Mouse (Mus musculus): ENCODE measurements around the gene Olfr728. TPM values are rescaled to one million over a fixed set of nuclear protein-coding genes. Genes with fewer than 3 reads are reported as not detected.

The Olfr728 gene
- polyA plus RNA-seq (2015; fragmentation: Nextera tagmentation; extraction: Ambion mirVana), result not detected in 2 replicates

DNA sequence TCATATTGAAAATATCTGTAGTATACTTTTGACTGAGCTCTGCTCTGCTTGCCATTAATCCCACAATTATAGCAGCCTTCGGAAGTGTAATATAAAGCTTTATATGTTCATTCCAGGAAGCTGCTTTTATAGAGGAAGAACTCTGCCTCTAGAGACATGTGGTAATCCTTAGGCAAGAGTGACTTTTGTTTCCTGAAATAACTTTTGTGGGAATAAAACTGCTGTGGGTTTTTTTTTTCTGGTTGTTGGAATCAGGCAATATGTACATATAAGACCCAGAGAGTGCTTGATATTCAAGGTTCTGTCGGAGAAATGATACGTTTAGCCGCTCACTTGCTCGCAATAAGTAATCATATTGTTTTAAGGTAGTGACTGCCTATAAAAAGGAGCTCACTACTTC is at the start of gene Olfr728:
Gene Olfr728 (minus strand): TSS at position 101 of the 400 bp plus-strand sequence.
- H3K36me3 ChIP-seq (replicated peaks), result no peaks in the 10 kb centered on the region
- H3K27ac ChIP-seq (replicated peaks), result no peak within 1 kb of the TSS
- H3K9ac ChIP-seq, result no peak within 1 kb of the TSS
- WGBS (ENCODE audit: insufficient replicate concordance), result 72% methylated on average over 5 of the region's 5 CpGs
- H3K9me3 ChIP-seq (replicated peaks), result no peaks in the 10 kb centered on the region
- no peak within 1 kb of the TSS for H3K4me2 ChIP-seq
- no peaks in the 10 kb centered on the region for H3K27me3 ChIP-seq
- H3K4me3 ChIP-seq (replicated peaks), result no peak within 1 kb of the TSS
- H3K4me1 ChIP-seq (replicated peaks), result no peaks in the 10 kb centered on the region
- no peak for ATAC-seq (ENCODE audit: insufficient read depth)

GRCm38 (mm10) chr14:50188098-50188497 is 45.6 kb upstream of the Olfr728 start, which contains the start of gene Olfr730:
Gene Olfr730, minus strand, starts transcription at chr14:50188198.
- WGBS (ENCODE audit: insufficient replicate concordance), result 39% methylated on average over 1 of the region's 1 CpGs
- no peaks in the 10 kb centered on the region for H3K9me3 ChIP-seq (replicated peaks)
- no peak within 1 kb of the TSS for H3K4me2 ChIP-seq
- H3K9ac ChIP-seq, result no peak within 1 kb of the TSS
- no peaks in the 10 kb centered on the region for H3K36me3 ChIP-seq (replicated peaks)
- H3K4me1 ChIP-seq (replicated peaks), result no peaks in the 10 kb centered on the region
- H3K4me3 ChIP-seq (replicated peaks), result no peak within 1 kb of the TSS
- no peak within 1 kb of the TSS for H3K27ac ChIP-seq (replicated peaks)
- H3K27me3 ChIP-seq, result no peaks in the 10 kb centered on the region
- ATAC-seq (ENCODE audit: insufficient read depth), result no peak

DNA sequence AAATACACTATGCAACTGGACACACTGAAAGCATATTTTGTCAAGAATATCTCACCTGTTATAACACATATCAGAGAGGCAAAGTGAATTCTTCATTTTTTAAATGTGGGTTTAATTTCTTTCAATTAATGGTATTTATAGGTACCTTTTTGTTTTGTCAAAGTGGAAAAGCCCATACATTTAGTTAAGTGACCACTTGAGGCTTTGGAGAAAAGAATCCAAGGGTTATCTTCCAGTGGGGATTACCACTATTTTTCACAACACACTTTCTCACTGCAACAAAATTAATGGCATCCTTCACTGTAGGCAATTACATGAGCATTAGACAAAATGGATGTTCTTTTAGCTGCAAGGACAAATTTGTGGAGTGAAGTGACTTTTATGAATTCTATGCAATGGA is 10.3 kb upstream of the Olfr728 start, which contains the start of gene Olfr729:
Gene Olfr729 (minus strand): TSS at position 101 of the 400 bp plus-strand sequence.
- Histone ChIP-seq H3K36me3 (replicated peaks) (no peaks in the 10 kb centered on the region), H3K9me3 (replicated peaks) (no peaks in the 10 kb centered on the region), H3K9ac (no peak within 1 kb of the TSS), H3K4me1 (replicated peaks) (no peaks in the 10 kb centered on the region), H3K27me3 (no peaks in the 10 kb centered on the region), H3K4me2 (no peak within 1 kb of the TSS), H3K4me3 (replicated peaks) (no peak within 1 kb of the TSS), H3K27ac (replicated peaks) (no peak within 1 kb of the TSS)
- no peak for ATAC-seq (ENCODE audit: insufficient read depth)

DNA sequence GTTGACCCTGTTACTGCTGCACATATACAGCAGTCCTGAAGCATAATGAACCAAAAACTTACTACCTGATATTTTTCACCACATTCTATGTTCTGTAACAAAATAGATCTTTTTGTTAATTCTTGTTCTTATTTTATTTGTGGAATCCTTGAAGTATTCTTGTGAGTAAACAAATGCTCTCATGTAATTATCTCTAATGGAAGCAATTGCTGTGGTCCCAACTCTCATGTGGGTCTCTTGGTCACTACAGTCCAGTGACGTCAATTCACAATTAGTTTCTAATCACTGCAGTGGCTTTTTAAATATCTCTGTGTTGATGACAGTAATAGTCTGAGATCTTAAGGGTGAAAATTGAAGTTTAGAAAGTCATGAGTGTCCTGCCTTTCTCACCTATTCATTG is 19.6 kb downstream of the Olfr728 start, which contains the start of gene Olfr727:
Gene Olfr727 (plus strand): TSS at position 301 of the 400 bp plus-strand sequence.
- H3K4me3 ChIP-seq (replicated peaks), result no peak within 1 kb of the TSS
- H3K27me3 ChIP-seq, result no peaks in the 10 kb centered on the region
- no peak for ATAC-seq (ENCODE audit: insufficient read depth)
- H3K4me1 ChIP-seq (replicated peaks), result no peaks in the 10 kb centered on the region
- 53% methylated on average over 1 of the region's 1 CpGs for WGBS (ENCODE audit: insufficient replicate concordance)
- no peak within 1 kb of the TSS for H3K4me2 ChIP-seq
- H3K9ac ChIP-seq, result no peak within 1 kb of the TSS
- H3K36me3 ChIP-seq (replicated peaks), result no peaks in the 10 kb centered on the region
- H3K9me3 ChIP-seq (replicated peaks), result no peaks in the 10 kb centered on the region
- H3K27ac ChIP-seq (replicated peaks), result no peak within 1 kb of the TSS

DNA sequence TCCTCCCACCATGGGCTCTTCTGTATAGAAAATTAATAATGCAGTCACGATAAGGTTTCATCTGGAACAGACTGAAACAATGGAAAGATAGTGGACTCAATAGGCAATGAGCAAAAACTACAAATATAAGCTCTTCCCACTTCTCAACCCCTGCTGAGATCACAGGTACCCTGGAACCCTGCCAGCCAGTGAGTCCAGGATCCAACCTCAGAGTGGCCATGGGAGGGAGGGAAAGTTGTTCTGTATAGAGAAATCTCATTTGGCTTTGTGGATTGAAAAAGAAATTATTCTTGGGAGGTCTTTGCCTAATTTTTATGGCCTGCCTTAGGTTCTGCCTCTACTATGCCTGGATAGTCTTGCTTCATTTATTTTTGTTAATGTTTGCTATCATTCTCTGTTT is 51.6 kb downstream of the Olfr728 start, which contains the start of gene Olfr726:
Gene Olfr726 (minus strand): TSS at position 101 of the 400 bp plus-strand sequence.
- no peak within 1 kb of the TSS for H3K27ac ChIP-seq (replicated peaks)
- no peak within 1 kb of the TSS for H3K9ac ChIP-seq
- WGBS (ENCODE audit: insufficient replicate concordance), result 59% methylated on average over 1 of the region's 1 CpGs
- H3K27me3 ChIP-seq, result no peaks in the 10 kb centered on the region
- no peak for ATAC-seq (ENCODE audit: insufficient read depth)
- no peaks in the 10 kb centered on the region for H3K9me3 ChIP-seq (replicated peaks)
- H3K4me1 ChIP-seq (replicated peaks), result no peaks in the 10 kb centered on the region
- no peak within 1 kb of the TSS for H3K4me3 ChIP-seq (replicated peaks)
- H3K36me3 ChIP-seq (replicated peaks), result no peaks in the 10 kb centered on the region
- H3K4me2 ChIP-seq, result no peak within 1 kb of the TSS

Other genes starting within 250 kb of the Olfr728 start
- gene Olfr722, start 240.7 kb downstream of the Olfr728 start, polyA plus RNA-seq (2015; fragmentation: Nextera tagmentation; extraction: Ambion mirVana), result not detected in 2 replicates
- gene Olfr723, start 210.9 kb downstream of the Olfr728 start, polyA plus RNA-seq (2015; fragmentation: Nextera tagmentation; extraction: Ambion mirVana), result not detected in 2 replicates
- gene Olfr724, start 179.4 kb downstream of the Olfr728 start, polyA plus RNA-seq (2015; fragmentation: Nextera tagmentation; extraction: Ambion mirVana), result not detected in 2 replicates
- gene Olfr725, start 102.3 kb downstream of the Olfr728 start, polyA plus RNA-seq (2015; fragmentation: Nextera tagmentation; extraction: Ambion mirVana), result not detected in 2 replicates
- not detected in 2 replicates for gene Olfr726, start 51.7 kb downstream of the Olfr728 start, polyA plus RNA-seq (2015; fragmentation: Nextera tagmentation; extraction: Ambion mirVana)
- not detected in 2 replicates for gene Olfr727, start 19.5 kb downstream of the Olfr728 start, polyA plus RNA-seq (2015; fragmentation: Nextera tagmentation; extraction: Ambion mirVana)
- not detected in 2 replicates for gene Olfr729, start 10.2 kb upstream of the Olfr728 start, polyA plus RNA-seq (2015; fragmentation: Nextera tagmentation; extraction: Ambion mirVana)
- gene Olfr730, start 45.5 kb upstream of the Olfr728 start, polyA plus RNA-seq (2015; fragmentation: Nextera tagmentation; extraction: Ambion mirVana), result not detected in 2 replicates
- gene Olfr731, start 99.2 kb upstream of the Olfr728 start, polyA plus RNA-seq (2015; fragmentation: Nextera tagmentation; extraction: Ambion mirVana), result not detected in 2 replicates
- gene Olfr732, start 141.5 kb upstream of the Olfr728 start, polyA plus RNA-seq (2015; fragmentation: Nextera tagmentation; extraction: Ambion mirVana), result not detected in 2 replicates
- gene Olfr733, start 158.8 kb upstream of the Olfr728 start, polyA plus RNA-seq (2015; fragmentation: Nextera tagmentation; extraction: Ambion mirVana), result not detected in 2 replicates
- not detected in 2 replicates for gene Olfr734, start 184.1 kb upstream of the Olfr728 start, polyA plus RNA-seq (2015; fragmentation: Nextera tagmentation; extraction: Ambion mirVana)
- not detected in 2 replicates for gene Olfr735, start 206.2 kb upstream of the Olfr728 start, polyA plus RNA-seq (2015; fragmentation: Nextera tagmentation; extraction: Ambion mirVana)
- gene Tlr11, start 215.2 kb upstream of the Olfr728 start, polyA plus RNA-seq (2015; fragmentation: Nextera tagmentation; extraction: Ambion mirVana), result 0.03 TPM in 1 of 2 replicates, not detected in the other
- not detected in 2 replicates for gene Olfr736, start 238.5 kb upstream of the Olfr728 start, polyA plus RNA-seq (2015; fragmentation: Nextera tagmentation; extraction: Ambion mirVana)